29 mouse cellular contexts compared by ENCODE assay signal in the genomic region with DNA sequence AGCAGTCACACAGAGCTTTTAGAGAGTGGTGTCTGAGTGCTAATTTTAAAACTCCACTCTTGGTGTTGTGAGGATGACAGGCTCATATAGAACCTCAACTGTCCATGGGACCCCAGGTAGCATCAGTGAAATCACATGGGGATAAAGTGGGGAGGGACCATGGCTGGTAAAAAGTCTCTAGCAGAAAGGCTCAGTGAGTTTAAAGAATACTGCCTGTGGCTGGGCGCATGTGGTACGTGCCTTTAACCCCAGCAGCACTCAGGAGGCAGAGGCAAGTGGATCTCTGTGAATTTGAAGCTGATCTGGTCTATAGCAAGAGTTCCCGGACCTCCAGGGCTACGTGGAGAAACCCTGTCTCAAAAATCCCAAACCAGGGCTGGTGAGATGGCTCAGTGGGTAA. TPM values are rescaled to one million over a fixed set of nuclear protein-coding genes. Genes with fewer than 3 reads are reported as not detected.
DNase-seq lines count a peak whose midpoint lies in the region; ATAC-seq lines count a peak whose summit lies in the region.
"Had no signal": no experiment of that assay in that cellular context is flagged by ENCODE, and none has a peak within 500 bp of the region (broad histone marks: within the 10 kb centered on the region; RNA-seq: fewer than 3 reads in every experiment).

No protein-coding gene starts in this region.

- no peak overlapping the region for H3K9ac ChIP-seq in neural tube, embryonic 13.5 days
- H3K9ac ChIP-seq in neural tube, embryonic 15.5 days (replicated peaks), result no peak overlapping the region
- H3K9ac ChIP-seq: embryonic facial prominence, embryonic 13.5 days; embryonic facial prominence, embryonic 15.5 days; forebrain, embryonic 12.5 days had no signal

- H3K4me2 ChIP-seq in neural tube, embryonic 13.5 days, result no peak overlapping the region
- no peak overlapping the region for H3K4me2 ChIP-seq in neural tube, embryonic 15.5 days
- H3K4me2 ChIP-seq: embryonic facial prominence, embryonic 13.5 days; embryonic facial prominence, embryonic 15.5 days; forebrain, embryonic 12.5 days had no signal

- no peak for ATAC-seq in neural tube, embryonic 13.5 days (ENCODE audit: low read depth)
- ATAC-seq in neural tube, embryonic 15.5 days (ENCODE audit: low FRiP score), result no peak
- ATAC-seq: forebrain, embryonic 14.5 days; forebrain, embryonic 16.5 days had no signal

- H3K4me1 ChIP-seq in neural tube, embryonic 13.5 days (replicated peaks), result no peaks in the 10 kb centered on the region
- no peaks in the 10 kb centered on the region for H3K4me1 ChIP-seq in neural tube, embryonic 15.5 days
- H3K4me1 ChIP-seq: embryonic facial prominence, embryonic 13.5 days; embryonic facial prominence, embryonic 15.5 days; forebrain, embryonic 10.5 days; forebrain, embryonic 12.5 days had no signal

- H3K27me3 ChIP-seq in neural tube, embryonic 13.5 days, result no peaks in the 10 kb centered on the region
- H3K27me3 ChIP-seq in neural tube, embryonic 15.5 days (replicated peaks), result no peaks in the 10 kb centered on the region
- H3K27me3 ChIP-seq: embryonic facial prominence, embryonic 13.5 days; embryonic facial prominence, embryonic 15.5 days; forebrain, embryonic 12.5 days had no signal

- peak; percentile 35 for DNase-seq in CD4-positive helper T cell, adult 2 months (ENCODE audit: low read depth, low spot score)
- DNase-seq in induced T-regulatory cell, adult 2 months (ENCODE audit: low read depth), result peak; percentile 38
- DNase-seq in layer of hippocampus, adult 18-20 months (ENCODE audit: low spot score in 2 of 2), result no peak
- no peak for DNase-seq in B cell, adult 2 months
- DNase-seq: adrenal gland, adult 2 months; adrenal gland, postnatal 10 days; adrenal gland, postnatal 25 days; cerebellum, adult 11 months; cerebellum, adult 18-20 months; cerebellum, adult 8-10 months; cerebellum, adult 9-11 months; cerebellum, postnatal 14 days; cerebellum, postnatal 36 days; embryo, embryonic 11 days had no signal

- H3K27ac ChIP-seq in neural tube, embryonic 13.5 days (replicated peaks), result 0 out of 2 replicates have a peak overlapping the region, but pooled peaks have one; percentile 28
- no peak overlapping the region for H3K27ac ChIP-seq in neural tube, embryonic 15.5 days (replicated peaks)
- H3K27ac ChIP-seq: embryonic facial prominence, embryonic 13.5 days; embryonic facial prominence, embryonic 15.5 days; forebrain, embryonic 10.5 days; forebrain, embryonic 12.5 days had no signal

- H3K4me3 ChIP-seq in neural tube, embryonic 13.5 days, result no peak overlapping the region
- H3K4me3 ChIP-seq in neural tube, embryonic 15.5 days (replicated peaks), result no peak overlapping the region
- H3K4me3 ChIP-seq: embryonic facial prominence, embryonic 13.5 days; embryonic facial prominence, embryonic 15.5 days; erythroblast, embryonic 14.5 days; forebrain, embryonic 10.5 days; forebrain, embryonic 12.5 days had no signal

- H3K36me3 ChIP-seq in neural tube, embryonic 13.5 days, result no peaks in the 10 kb centered on the region
- no peaks in the 10 kb centered on the region for H3K36me3 ChIP-seq in neural tube, embryonic 15.5 days
- H3K36me3 ChIP-seq: embryonic facial prominence, embryonic 13.5 days; embryonic facial prominence, embryonic 15.5 days; forebrain, embryonic 10.5 days; forebrain, embryonic 12.5 days had no signal

- WGBS in neural tube, embryonic 13.5 days, result 81% methylated on average over 4 of the region's 4 CpGs
- WGBS in neural tube, embryonic 15.5 days, result 89% methylated on average over 4 of the region's 4 CpGs

- no peaks in the 10 kb centered on the region for H3K9me3 ChIP-seq in neural tube, embryonic 13.5 days
- H3K9me3 ChIP-seq in neural tube, embryonic 15.5 days (replicated peaks), result no peaks in the 10 kb centered on the region
- H3K9me3 ChIP-seq: embryonic facial prominence, embryonic 13.5 days; embryonic facial prominence, embryonic 15.5 days; forebrain, embryonic 10.5 days; forebrain, embryonic 12.5 days had no signal

RNA-seq across cellular contexts. Expression of a gene that starts 6.8 kb away (rescaled TPM):
- not detected in 2 replicates for polyA plus RNA-seq in neural tube, embryonic 13.5 days (2015; fragmentation: Nextera tagmentation; extraction: Ambion mirVana)
- polyA plus RNA-seq in neural tube, embryonic 15.5 days (2015; fragmentation: Nextera tagmentation; extraction: Ambion mirVana), result 2.3 TPM in 1 of 2 replicates, not detected in the other
- total RNA-seq in layer of hippocampus, adult 18-20 months (2021), result under 1 TPM; 0.30 to 0.57 TPM
- total RNA-seq: ES-E14, MEL had no signal
- polyA plus RNA-seq: embryonic facial prominence, embryonic 11.5 days; embryonic facial prominence, embryonic 13.5 days; forebrain, embryonic 10.5 days; forebrain, embryonic 12.5 days; forebrain, embryonic 14.5 days; forebrain, embryonic 16.5 days had no signal

RNA-seq across cellular contexts. Expression of a gene that starts 13.9 kb away (rescaled TPM):
- polyA plus RNA-seq in neural tube, embryonic 13.5 days (2015; fragmentation: Nextera tagmentation; extraction: Ambion mirVana), result not detected in 2 replicates
- polyA plus RNA-seq in neural tube, embryonic 15.5 days (2015; fragmentation: Nextera tagmentation; extraction: Ambion mirVana), result not detected in 2 replicates
- not detected for total RNA-seq in layer of hippocampus, adult 18-20 months (2021)
- total RNA-seq: adrenal gland, adult 2 months; adrenal gland, postnatal 10 days; adrenal gland, postnatal 25 days; adrenal gland, postnatal 4 days; common myeloid progenitor, adult 5-6 weeks; ES-E14; MEL had no signal
- polyA plus RNA-seq: adrenal gland, adult 2 months; brain, embryonic 14.5 days; embryonic facial prominence, embryonic 11.5 days; embryonic facial prominence, embryonic 13.5 days; embryonic facial prominence, embryonic 15.5 days; erythroblast, embryonic 14.5 days; forebrain, embryonic 10.5 days; forebrain, embryonic 12.5 days; forebrain, embryonic 14.5 days; forebrain, embryonic 16.5 days had no signal

RNA-seq across cellular contexts. Expression of a gene that starts 54.3 kb away (rescaled TPM):
- 75.3 and 79.3 TPM in 2 replicates for polyA plus RNA-seq in neural tube, embryonic 13.5 days (2015; fragmentation: Nextera tagmentation; extraction: Ambion mirVana)
- polyA plus RNA-seq in neural tube, embryonic 15.5 days (2015; fragmentation: Nextera tagmentation; extraction: Ambion mirVana), result 64.0 and 66.6 TPM in 2 replicates
- 10 to 100 TPM; 33.0 to 37.6 TPM for total RNA-seq in layer of hippocampus, adult 18-20 months (2021)

Comparison
In these comparisons a context has a peak if more than half of its experiments do, and no peak if none do; other contexts are left out.
1. DNase-seq: peak in CD4-positive helper T cell, adult 2 months (single experiment) and induced T-regulatory cell, adult 2 months (single experiment); none in layer of hippocampus, adult 18-20 months (0 of 2) and B cell, adult 2 months (0 of 2).